Mouse (Mus musculus): Measurements from ENCODE around the gene Incenp. TPM values are rescaled to one million over a fixed set of nuclear protein-coding genes. Genes with fewer than 3 reads are reported as not detected.
"Not testable (repeated sequence)": the region's sequence is repeated elsewhere in the genome, so short reads cannot be mapped to it uniquely, and the experiment has no call there.

The Incenp gene
- total RNA-seq, 2 experiments from 2014 or later = 1.4 to 1.7 TPM

- peak; percentile 77 for DNase-seq (ENCODE audit: low spot score)
Measured at GRCm38 (mm10) chr19:9920835-9921784, 21.8 kb upstream of the Incenp start.

DNA sequence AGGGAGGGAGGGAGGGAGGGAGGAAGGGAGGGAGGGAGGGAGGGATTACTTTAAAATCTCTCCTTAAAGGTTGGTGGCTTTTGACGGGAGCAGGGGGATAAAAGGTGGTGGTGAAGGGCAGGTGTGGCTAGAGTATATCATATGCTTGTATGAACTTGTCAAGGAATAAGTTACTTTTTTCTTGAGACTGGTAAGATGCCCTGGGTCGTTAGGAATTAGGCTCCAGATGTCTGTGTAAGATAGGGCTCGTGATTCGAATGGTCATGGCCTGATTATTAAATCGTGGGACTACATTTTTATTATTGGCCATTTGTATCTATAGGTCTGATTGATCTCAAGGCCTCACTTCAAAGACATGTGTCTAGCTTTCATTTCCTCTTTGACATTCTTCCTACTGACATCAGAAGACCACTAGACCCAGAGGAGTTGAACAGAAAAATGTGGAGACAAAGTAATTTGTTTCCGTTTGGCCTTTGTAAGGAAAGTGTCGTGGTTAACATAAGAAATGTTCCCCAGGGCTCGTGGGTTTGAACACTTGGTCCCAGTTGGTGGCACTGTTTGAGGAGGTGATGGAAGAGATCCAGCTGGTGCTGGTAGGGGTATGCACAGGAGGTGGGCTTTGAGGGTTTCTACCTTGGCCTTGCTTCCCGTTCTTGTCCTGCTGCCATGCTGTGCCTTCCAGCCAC is 19.0 kb upstream of the Incenp start:
- no peak for DNase-seq (ENCODE audit: low spot score)

DNA sequence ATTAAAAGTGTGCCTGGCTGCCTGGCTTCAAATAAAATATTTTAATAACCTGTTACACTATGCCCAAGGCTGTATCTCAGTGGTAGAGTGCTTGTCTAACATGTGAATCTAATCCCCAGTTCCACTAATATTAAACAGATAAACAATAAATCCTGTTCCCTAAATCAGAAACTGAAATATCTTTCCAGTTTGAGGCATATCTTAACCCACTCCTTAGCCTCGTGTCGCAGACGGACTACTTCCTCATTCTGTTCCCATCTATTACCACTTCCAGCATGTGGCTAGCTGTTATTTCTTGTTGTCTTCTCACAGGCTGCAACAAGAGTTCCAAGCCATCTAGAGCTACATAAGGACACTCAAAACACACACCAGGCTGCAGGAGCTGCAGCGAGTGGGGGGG is 18.4 kb upstream of the Incenp start:
- DNase-seq (ENCODE audit: low spot score) = no peak

- peak; percentile 88 for DNase-seq (ENCODE audit: low spot score)
Measured at GRCm38 (mm10) chr19:9915935-9916334, 16.6 kb upstream of the Incenp start.

- DNase-seq (ENCODE audit: low spot score) = no peak
Measured at GRCm38 (mm10) chr19:9914346-9914745, 15.0 kb upstream of the Incenp start.

GRCm38 (mm10) chr19:9913784-9914183 is 14.4 kb upstream of the Incenp start:
- no peak for DNase-seq (ENCODE audit: low spot score)

DNA sequence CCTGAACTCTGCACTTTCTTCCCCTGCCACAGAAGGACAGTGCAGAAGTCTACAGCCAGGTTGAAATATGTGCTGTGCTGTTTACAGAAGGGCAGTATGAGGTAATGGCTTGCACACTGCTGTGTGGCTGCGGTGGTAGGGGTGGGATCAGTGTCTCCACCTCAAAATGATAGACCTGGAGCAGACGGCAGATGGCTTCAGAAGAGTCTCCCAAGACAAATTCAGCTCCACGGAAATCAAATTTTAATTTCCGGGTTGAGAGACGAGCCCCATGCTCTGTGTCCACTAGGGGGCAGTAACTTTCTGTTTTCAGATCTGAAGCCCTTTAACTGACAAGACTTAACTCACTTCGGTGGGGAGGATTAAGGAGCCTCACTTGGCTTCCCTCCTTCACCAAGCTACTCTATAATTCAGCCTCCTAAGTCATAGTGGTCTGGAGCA is 12.0 kb upstream of the Incenp start:
- peak; percentile 57 for DNase-seq (ENCODE audit: low spot score)

DNA sequence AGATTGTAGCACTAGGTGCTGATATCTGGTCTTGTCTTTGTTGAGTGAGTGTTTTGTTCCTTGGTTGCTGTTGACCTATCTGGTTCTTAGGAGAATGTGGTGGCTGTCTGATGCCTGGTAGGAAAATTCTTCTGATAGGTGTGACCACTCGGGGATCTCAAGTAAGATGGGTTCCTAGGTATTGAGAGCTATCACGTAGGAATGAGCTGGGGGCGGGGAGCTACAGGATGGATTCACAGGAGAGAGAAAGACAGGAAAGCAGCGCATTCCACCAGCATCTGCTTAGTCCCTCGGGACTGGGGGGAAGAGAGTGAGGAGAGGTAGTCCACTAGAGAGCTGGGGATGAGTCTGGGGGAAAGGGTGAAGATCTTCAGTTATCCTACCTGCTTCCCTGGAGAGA is 10.0 kb upstream of the Incenp start:
- no peak for DNase-seq (ENCODE audit: low spot score)

GRCm38 (mm10) chr19:9900696-9901095 is 1.3 kb upstream of the Incenp start:
- DNase-seq (ENCODE audit: low spot score) = not testable (repeated sequence)

DNA sequence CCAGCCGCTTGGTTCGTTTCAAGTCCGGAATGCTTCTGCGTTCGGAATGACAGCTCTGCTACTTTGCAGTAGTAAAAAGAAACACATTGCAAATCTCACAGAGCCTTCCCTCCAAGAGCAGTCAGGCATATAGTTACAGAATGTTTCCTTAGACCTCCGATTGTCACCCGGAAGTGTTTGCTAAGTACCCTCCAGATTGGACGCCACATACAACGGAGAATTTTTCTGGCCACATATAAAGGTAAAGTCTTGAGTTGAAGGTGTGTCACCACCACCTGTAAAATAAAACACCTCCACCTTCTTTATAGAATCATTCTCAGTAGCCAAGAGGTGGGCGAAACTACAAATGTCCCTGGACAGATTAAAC is 412 bp upstream of the Incenp start:
- no peak for DNase-seq (ENCODE audit: low spot score)

GRCm38 (mm10) chr19:9898339-9899066 is 848 bp downstream of the Incenp start:
- DNase-seq (ENCODE audit: low spot score) = no peak

DNA sequence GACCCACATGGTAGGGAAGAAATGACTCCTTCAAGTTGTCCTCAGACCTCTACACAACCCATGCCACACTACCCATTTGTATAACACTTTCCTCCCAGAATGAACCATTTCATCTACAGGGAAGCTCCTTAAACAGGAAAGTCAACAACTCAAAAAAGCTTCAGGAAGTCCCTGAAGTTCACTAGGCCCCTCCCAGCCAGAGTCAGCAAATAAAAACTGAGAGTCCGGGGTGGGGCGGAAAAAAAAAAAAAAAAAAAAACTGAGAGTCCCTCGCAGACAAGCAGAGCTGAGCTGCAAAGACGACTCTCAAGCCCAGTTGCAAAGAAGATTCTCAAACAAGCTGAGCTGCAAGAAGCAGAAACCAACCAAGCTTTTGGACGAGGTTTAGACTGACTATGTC is 3.3 kb downstream of the Incenp start:
- DNase-seq (ENCODE audit: low spot score) = no peak

GRCm38 (mm10) chr19:9886771-9887170 is 12.6 kb downstream of the Incenp start:
- DNase-seq (ENCODE audit: low spot score) = no peak

DNA sequence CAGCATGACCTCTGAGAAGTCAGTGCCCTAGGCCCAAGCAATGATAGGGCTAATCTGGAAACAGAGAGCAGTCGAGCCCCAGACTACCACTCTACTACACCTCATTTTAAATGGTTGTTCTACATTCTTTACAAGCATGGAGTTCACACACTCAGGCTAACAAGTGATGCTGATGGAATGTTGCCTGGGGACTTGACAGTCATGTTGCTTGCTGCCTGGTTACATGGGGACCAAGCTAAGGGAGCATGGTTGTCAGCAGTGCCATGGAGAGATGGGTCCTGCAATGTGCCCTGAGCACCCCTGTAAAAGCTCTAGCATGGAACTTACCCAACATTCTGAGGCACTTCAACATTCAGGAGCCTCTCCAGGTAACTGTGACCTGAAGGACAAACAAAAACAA is 13.0 kb downstream of the Incenp start:
- DNase-seq (ENCODE audit: low spot score) = no peak

- no peak for DNase-seq (ENCODE audit: low spot score)
Measured at GRCm38 (mm10) chr19:9878186-9878835, 21.0 kb downstream of the Incenp start.

- no peak for DNase-seq (ENCODE audit: low spot score)
Measured at GRCm38 (mm10) chr19:9865466-9865865, 33.9 kb downstream of the Incenp start.

DNA sequence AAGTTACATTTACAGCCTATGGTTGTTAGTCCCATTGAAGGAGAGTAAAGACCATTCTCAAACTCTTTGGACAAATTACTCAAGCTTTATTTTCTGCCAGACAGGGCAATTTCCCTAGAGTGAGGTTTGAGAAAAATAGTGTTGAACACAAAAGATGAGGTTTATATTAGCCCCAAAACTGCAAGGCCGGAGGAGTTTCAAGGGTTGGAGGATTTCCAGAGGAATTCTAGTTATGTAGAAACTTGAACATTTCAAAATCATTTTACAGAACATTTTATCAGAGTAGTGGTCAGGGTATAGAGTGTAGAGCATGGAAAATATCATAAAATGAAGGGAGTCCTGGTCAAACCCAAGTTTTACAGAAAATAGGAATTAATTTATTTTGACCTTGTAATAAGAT is 34.5 kb downstream of the Incenp start:
- no peak for DNase-seq (ENCODE audit: low spot score)

DNA sequence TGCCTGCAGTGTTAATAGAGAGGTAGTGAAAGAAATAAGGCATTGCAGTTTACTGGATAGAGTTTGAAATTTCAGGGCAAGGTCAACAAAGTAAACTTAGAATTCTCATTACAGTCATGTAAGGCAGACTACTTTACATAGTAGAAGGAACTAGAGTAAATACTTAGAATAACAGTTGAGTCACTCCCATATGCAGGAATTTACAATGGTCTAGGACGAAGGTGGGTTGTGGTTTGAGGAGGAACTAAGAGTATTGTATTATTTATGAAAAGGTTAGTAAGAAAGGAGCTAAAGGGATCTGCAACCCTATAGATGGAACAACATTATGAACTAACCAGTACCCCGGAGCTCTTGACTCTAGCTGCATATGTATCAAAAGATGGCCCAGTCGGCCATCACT is 38.5 kb downstream of the Incenp start:
- not testable (repeated sequence) for DNase-seq (ENCODE audit: low spot score)

DNA sequence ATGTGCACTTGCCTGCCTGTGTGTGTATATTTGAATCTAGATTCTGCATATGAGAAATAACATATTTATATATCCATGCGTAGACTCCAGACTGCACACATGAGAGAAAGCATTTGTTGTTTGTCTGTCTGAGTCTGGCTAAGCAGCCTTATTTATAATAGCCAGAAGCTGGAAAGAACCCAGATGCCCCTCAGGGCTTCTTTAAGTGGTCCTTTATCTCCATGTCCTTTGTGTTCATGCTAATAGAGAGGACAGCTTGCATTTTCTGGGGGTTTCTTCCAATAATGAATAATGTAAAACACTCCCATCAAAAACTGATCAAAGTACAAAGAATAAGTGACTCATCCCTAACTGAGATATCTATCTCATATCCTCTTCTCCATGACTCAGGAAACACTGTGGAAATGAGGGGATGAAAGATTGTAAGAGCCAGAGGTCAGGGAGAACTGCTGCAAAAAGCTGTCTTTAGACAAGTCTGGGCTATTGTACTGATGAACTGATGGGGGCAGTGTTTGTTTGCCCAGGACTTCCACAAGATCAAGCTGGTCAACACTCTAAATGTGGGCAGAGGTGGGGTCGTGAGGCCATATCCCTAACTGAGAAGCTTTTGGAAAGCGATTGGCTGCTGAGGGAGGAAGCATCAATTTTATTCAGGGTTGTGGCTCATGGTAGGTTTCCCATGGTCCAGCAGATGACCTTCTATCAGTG is 49.8 kb downstream of the Incenp start:
- not testable (repeated sequence) for DNase-seq (ENCODE audit: low spot score)

DNA sequence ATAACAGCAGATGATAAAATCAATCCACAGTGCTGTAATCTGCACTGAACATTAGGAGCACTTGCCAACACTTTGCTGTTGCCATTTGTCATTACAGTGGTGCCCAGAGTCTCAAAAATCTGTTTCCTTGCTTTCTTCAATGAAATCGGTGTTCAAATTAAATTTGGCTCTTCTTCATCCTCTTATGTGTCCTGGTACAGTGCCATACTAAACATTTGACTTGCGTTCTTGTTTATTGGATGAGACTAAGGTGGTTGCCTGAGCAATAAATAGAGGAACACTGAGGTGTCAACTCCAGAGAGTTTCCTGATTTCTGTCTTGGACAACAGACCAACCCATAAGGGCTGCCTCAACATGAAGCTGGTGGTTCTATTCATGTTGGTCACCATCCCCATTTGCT is 52.1 kb downstream of the Incenp start, which contains the start of gene Scgb2a2:
Gene Scgb2a2, plus strand, starts transcription at position 301 of the 400 bp plus-strand sequence.
- no peak for DNase-seq (ENCODE audit: low spot score)

GRCm38 (mm10) chr19:9837341-9837715 is 62.0 kb downstream of the Incenp start:
- DNase-seq (ENCODE audit: low spot score) = no peak
